Mouse (Mus musculus) kidney, postnatal 0 days (tissue): Measurements from ENCODE around the gene Pofut1. TPM values are rescaled to one million over a fixed set of nuclear protein-coding genes. Genes with fewer than 3 reads are reported as not detected.

Source experiments
- ATAC-seq: fragments of 200-750 bp; cut with Nextera tagmentation; replicated peaks from 2 replicates; pipeline ENCODE4 v1.8.0; 2017; ENCODE audit warnings: low read depth, moderate number of reproducible peaks, moderate TSS enrichment, moderate library complexity; ENCODE audit not compliant: low FRiP score
- DNase-seq: peaks from one replicate; pipeline ENCODE4 v3.0.0-alpha.2; 2016; ENCODE audit warnings: low spot score
- H3K27ac ChIP-seq: fragments of 300-500 bp; sonication (generic); 2 replicates; pipeline ENCODE4 v1.5.1; 2014; ENCODE audit warnings: mild to moderate bottlenecking
- H3K27me3 ChIP-seq: fragments of 300-500 bp; sonication (generic); 2 replicates; pipeline ENCODE4 v1.6.1; 2014; ENCODE audit warnings: low read length, mixed read lengths; ENCODE audit not compliant: insufficient read depth
- H3K36me3 ChIP-seq: fragments of 300-500 bp; sonication (generic); 2 replicates; pipeline ENCODE4 v1.6.1; 2014; ENCODE audit warnings: low read length, mixed read lengths; ENCODE audit not compliant: insufficient read depth
- H3K4me1 ChIP-seq: fragments of 300-500 bp; sonication (generic); replicated peaks from 2 replicates; pipeline ENCODE4 v1.6.1; 2014; ENCODE audit warnings: antibody characterized with exemption, low read length, mixed read lengths; ENCODE audit not compliant: insufficient read depth
- H3K4me2 ChIP-seq: fragments of 300-500 bp; sonication (generic); 2 replicates; pipeline ENCODE4 v1.6.1; 2014; ENCODE audit warnings: mild to moderate bottlenecking, low read length, moderate library complexity, mixed read lengths
- H3K4me3 ChIP-seq: fragments of 300-500 bp; sonication (generic); replicated peaks from 2 replicates; pipeline ENCODE4 v1.5.1; 2014; ENCODE audit warnings: low read depth, low read length
- H3K9ac ChIP-seq: fragments of 300-500 bp; sonication (generic); 2 replicates; pipeline ENCODE4 v1.6.1; 2014; ENCODE audit warnings: low read depth, low read length
- H3K9me3 ChIP-seq: fragments of 300-500 bp; sonication (generic); replicated peaks from 2 replicates; pipeline ENCODE4 v1.6.1; 2016; ENCODE audit warnings: low read length, inconsistent platforms, mixed read lengths
- CTCF ChIP-seq: IDR thresholded peaks from 2 replicates; pipeline ENCODE4 v1.5.1; 2016; ENCODE audit warnings: antibody characterized with exemption, low read depth, mild to moderate bottlenecking, moderate library complexity
- WGBS: fragments of 180-500 bp; shearing (Covaris S2); extraction: QIAGEN DNeasy Blood & Tissue Kit; methylation state at CpG from one replicate; pipeline ENCODE4 v1.1.7; 2014; 5-methylcytosine and 5-hydroxymethylcytosine counted together
- polyA plus RNA-seq: library from polyadenylated mRNA; unstranded; fragments of >200 nt; fragmentation: Nextera tagmentation; extraction: Ambion mirVana; gene quantifications from 2 replicates; pipeline ENCODE4 v1.2.1, GENCODE M21; 2015

Pofut1 gene
- polyA plus RNA-seq, 1 experiment from 2014 or later = 3.6 TPM

DNA sequence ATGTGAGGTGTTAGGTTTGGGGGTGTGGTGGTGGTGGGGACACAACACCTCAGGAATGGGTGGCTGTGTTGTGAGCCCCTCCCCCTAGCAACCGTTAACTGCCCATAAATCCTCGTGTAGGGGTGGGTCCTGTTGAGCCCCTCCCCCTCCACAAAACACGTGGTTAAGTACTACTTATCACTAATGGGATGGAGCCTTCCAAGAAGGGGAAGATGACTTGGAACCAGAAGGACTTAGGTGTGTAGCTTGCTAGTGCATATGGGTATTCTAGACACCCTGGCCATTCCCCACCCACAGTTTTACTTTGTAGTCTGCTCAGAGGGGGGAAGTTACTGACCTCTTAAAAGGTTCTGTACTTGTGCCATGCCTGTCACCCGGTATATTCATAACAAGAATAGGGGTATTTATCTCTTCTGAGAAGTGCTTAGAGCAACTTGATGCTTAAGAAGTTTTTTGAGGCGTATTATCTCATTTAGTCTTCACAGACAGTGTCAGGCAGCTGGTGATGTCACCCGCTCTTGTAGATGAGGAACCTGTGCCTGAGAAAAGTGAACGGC lies 51.0 kb downstream of the Pofut1 start:
- H3K9me3 ChIP-seq = no peaks in the 10 kb centered on the region
- peak overlapping the region; percentile 86; the same call in 1 of the 2 replicates for H3K4me3 ChIP-seq
- no peak overlapping the region for H3K9ac ChIP-seq
- 0 out of 2 replicates have a peak, but pooled peaks cover 3% of the 10 kb centered on the region for H3K4me1 ChIP-seq
- WGBS = 47% methylated on average over 7 of the region's 7 CpGs
- ATAC-seq = no peak
- no peaks in the 10 kb centered on the region for H3K27me3 ChIP-seq
- TF ChIP-seq CTCF = no peak
- DNase-seq = peak; percentile 60
- H3K4me2 ChIP-seq = peak overlapping the region; percentile 95
- H3K27ac ChIP-seq = no peak overlapping the region
- peaks cover 4% of the 10 kb centered on the region; the same call in 1 of the 2 replicates for H3K36me3 ChIP-seq

- Histone ChIP-seq H3K4me2 (no peak overlapping the region), H3K27me3 (no peaks in the 10 kb centered on the region), H3K9me3 (no peaks in the 10 kb centered on the region), H3K27ac (no peak overlapping the region), H3K9ac (no peak overlapping the region), H3K36me3 (peaks cover 4% of the 10 kb centered on the region; the same call in 1 of the 2 replicates), H3K4me3 (no peak overlapping the region), H3K4me1 (0 out of 2 replicates have a peak, but pooled peaks cover 3% of the 10 kb centered on the region)
- WGBS = 92% methylated on average over 4 of the region's 4 CpGs
- DNase-seq = no peak
- no peak for TF ChIP-seq CTCF
- no peak for ATAC-seq
Measured at GRCm38 (mm10) chr2:153295196-153295595, 53.9 kb downstream of the Pofut1 start.

DNA sequence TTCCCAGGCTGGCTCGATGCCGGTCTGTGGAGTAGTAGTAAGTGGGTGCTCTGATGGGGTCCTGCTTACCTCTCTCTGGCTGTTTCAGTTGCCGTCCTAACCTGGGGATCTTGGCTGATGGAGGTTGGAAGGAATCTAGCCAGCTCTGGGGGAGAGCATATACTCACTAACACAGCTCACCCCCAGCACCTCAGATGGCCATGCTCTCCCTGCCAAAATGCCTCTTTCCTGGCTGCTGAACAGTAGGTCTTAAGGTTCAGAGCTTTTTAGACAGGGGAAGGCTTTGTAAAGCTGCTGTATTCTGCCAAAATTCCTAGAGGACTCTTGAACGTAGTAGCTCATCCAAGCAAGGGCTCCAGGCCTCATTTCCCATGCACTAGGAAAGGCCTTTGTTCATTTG lies 56.4 kb downstream of the Pofut1 start:
- ATAC-seq (no peak), DNase-seq (peak; percentile 37)
- TF ChIP-seq CTCF = no peak
- Histone ChIP-seq H3K36me3 (peaks cover 4% of the 10 kb centered on the region; the same call in 1 of the 2 replicates), H3K4me1 (no peaks in the 10 kb centered on the region), H3K4me3 (no peak overlapping the region), H3K4me2 (no peak overlapping the region), H3K27me3 (no peaks in the 10 kb centered on the region), H3K9me3 (no peaks in the 10 kb centered on the region), H3K9ac (0 out of 2 replicates have a peak overlapping the region, but pooled peaks have one; percentile 31), H3K27ac (no peak overlapping the region)
- 81% methylated on average over 4 of the region's 4 CpGs for WGBS

- peak; percentile 42 for DNase-seq
Measured at GRCm38 (mm10) chr2:153298460-153298859, 57.1 kb downstream of the Pofut1 start.

GRCm38 (mm10) chr2:153298863-153299262 lies 57.5 kb downstream of the Pofut1 start:
- peak; percentile 54; the same call in 1 of the 2 replicates for TF ChIP-seq CTCF
- H3K36me3 ChIP-seq = peaks cover 4% of the 10 kb centered on the region; the same call in 1 of the 2 replicates
- no peak overlapping the region for H3K4me3 ChIP-seq
- WGBS = 46% methylated on average over 4 of the region's 4 CpGs
- no peak overlapping the region for H3K9ac ChIP-seq
- H3K4me2 ChIP-seq = no peak overlapping the region
- no peaks in the 10 kb centered on the region for H3K9me3 ChIP-seq
- H3K27me3 ChIP-seq = no peaks in the 10 kb centered on the region
- ATAC-seq = no peak; the same call in 1 of the 2 replicates
- peak overlapping the region; percentile 36; the same call in 1 of the 2 replicates for H3K27ac ChIP-seq
- peak; percentile 58 for DNase-seq
- H3K4me1 ChIP-seq = no peaks in the 10 kb centered on the region

More at GRCm38 (mm10) chr2:153298460-153298859, 57.1 kb downstream of the Pofut1 start:
- no peak overlapping the region for H3K4me2 ChIP-seq
- H3K27ac ChIP-seq = peak overlapping the region; percentile 36; the same call in 1 of the 2 replicates
- H3K27me3 ChIP-seq = no peaks in the 10 kb centered on the region
- no peaks in the 10 kb centered on the region for H3K4me1 ChIP-seq
- no peak overlapping the region for H3K4me3 ChIP-seq
- ATAC-seq = no peak
- H3K9me3 ChIP-seq = no peaks in the 10 kb centered on the region
- no peak for TF ChIP-seq CTCF
- H3K36me3 ChIP-seq = peaks cover 4% of the 10 kb centered on the region; the same call in 1 of the 2 replicates
- 33% methylated on average over 4 of the region's 4 CpGs for WGBS
- no peak overlapping the region for H3K9ac ChIP-seq

- Histone ChIP-seq H3K4me3 (no peak overlapping the region), H3K9me3 (no peaks in the 10 kb centered on the region), H3K4me2 (no peak overlapping the region), H3K4me1 (0 out of 2 replicates have a peak, but pooled peaks cover 3% of the 10 kb centered on the region), H3K27ac (no peak overlapping the region), H3K9ac (no peak overlapping the region), H3K27me3 (no peaks in the 10 kb centered on the region), H3K36me3 (0 out of 2 replicates have a peak, but pooled peaks cover 1% of the 10 kb centered on the region)
- 93% methylated on average over 5 of the region's 5 CpGs for WGBS
- no peak for DNase-seq
- no peak for TF ChIP-seq CTCF
- no peak for ATAC-seq
Measured at GRCm38 (mm10) chr2:153301123-153301522, 59.8 kb downstream of the Pofut1 start.
